Mouse (Mus musculus) G1E (cell line): Measurements from ENCODE around the gene Spata2l.

ENCODE experiments used
- CTCF ChIP-seq: IDR thresholded peaks from 2 replicates; pipeline ENCODE4 v1.5.1; 2012; ENCODE audit warnings: low read depth, low read length, inconsistent platforms, mixed read lengths
- GATA1 ChIP-seq: IDR thresholded peaks from 2 replicates; pipeline ENCODE4 v1.6.1; 2012; ENCODE audit warnings: borderline replicate concordance, low read length, inconsistent platforms, mixed read lengths

DNA sequence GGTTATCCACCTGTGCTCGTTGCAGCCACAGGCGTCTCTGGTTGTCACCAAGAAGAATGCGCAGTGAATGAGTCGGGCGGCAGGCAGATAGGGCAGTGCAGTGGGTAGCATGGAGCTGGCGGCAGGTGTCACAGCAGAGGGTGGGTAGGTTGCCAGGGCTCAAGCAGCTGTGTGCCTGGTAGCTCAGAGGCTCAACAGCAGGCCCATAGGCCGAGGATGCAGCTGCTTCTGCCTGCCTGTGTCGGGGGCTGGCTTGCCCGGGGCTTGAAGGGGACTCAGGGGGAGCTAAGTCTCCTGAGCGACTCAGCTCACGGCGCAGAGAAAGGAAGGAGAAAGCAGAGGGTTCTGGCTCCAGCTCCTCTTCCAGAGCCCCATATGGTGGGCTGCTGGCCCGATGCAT, 2.7 kb downstream of the Spata2l start:
- no peak for TF ChIP-seq CTCF
- no peak for TF ChIP-seq GATA1
